14 mouse cellular contexts compared by ENCODE assay signal in genomic region chr9:69764586-69765482, GRCm38 (mm10). TPM values are rescaled to one million over a fixed set of nuclear protein-coding genes. Genes with fewer than 3 reads are reported as not detected.
DNase-seq lines count a peak whose midpoint lies in the region; ATAC-seq lines count a peak whose summit lies in the region.
"Had no signal": no experiment of that assay in that cellular context is flagged by ENCODE, and none has a peak within 500 bp of the region (broad histone marks: within the 10 kb centered on the region; RNA-seq: fewer than 3 reads in every experiment).

No protein-coding gene starts in this region.

- WGBS in hindbrain, embryonic 11.5 days: 1% methylated on average over 42 of the region's 42 CpGs
- WGBS in midbrain, embryonic 15.5 days: 2% methylated on average over 42 of the region's 42 CpGs

- ATAC-seq in hindbrain, embryonic 11.5 days (ENCODE audit: low FRiP score): no peak
- no peak for ATAC-seq in midbrain, embryonic 15.5 days (replicated peaks)

- H3K27me3 ChIP-seq in hindbrain, embryonic 11.5 days (ENCODE audit: control insufficient read depth, insufficient read depth, low read length): peaks cover 71% of the 10 kb centered on the region
- peaks cover 63% of the 10 kb centered on the region for H3K27me3 ChIP-seq in midbrain, embryonic 15.5 days (replicated peaks)

- H3K36me3 ChIP-seq in hindbrain, embryonic 11.5 days (ENCODE audit: control insufficient read depth, insufficient read depth, low read length): no peaks in the 10 kb centered on the region
- H3K36me3 ChIP-seq in midbrain, embryonic 15.5 days (replicated peaks): no peaks in the 10 kb centered on the region

- H3K27ac ChIP-seq in hindbrain, embryonic 11.5 days (ENCODE audit: low read depth, low read length): no peak overlapping the region
- H3K27ac ChIP-seq in midbrain, embryonic 15.5 days: peak overlapping the region; percentile 71

- peak; percentile 80 for DNase-seq in heart, adult 11 months
- no peak for DNase-seq in heart, postnatal 14 days
- peak; percentile 25 for DNase-seq in ES-CJ7 (ENCODE audit: low read depth, low spot score)
- peak; percentile 66 for DNase-seq in hindbrain, embryonic 11.5 days (ENCODE audit: low spot score)
- DNase-seq in cerebellum, postnatal 36 days: no peak
- DNase-seq in gastrocnemius, postnatal 36 days: no peak
- DNase-seq in spleen, adult 18-20 months: no peak
- DNase-seq: gastrocnemius, postnatal 14 days; kidney, adult 9 months; liver; lung, postnatal 4 days had no signal

- peaks cover 30% of the 10 kb centered on the region for H3K4me1 ChIP-seq in hindbrain, embryonic 11.5 days (replicated peaks; ENCODE audit: control insufficient read depth, insufficient read depth, low read length)
- peaks cover 44% of the 10 kb centered on the region for H3K4me1 ChIP-seq in midbrain, embryonic 15.5 days

- peak overlapping the region; percentile 21 for H3K4me3 ChIP-seq in hindbrain, embryonic 11.5 days (ENCODE audit: low read depth, low read length)
- H3K4me3 ChIP-seq in midbrain, embryonic 15.5 days: peak overlapping the region; percentile 22

- H3K9ac ChIP-seq in hindbrain, embryonic 11.5 days (ENCODE audit: low read depth, low read length): 0 out of 2 replicates have a peak overlapping the region, but pooled peaks have one; percentile 27
- H3K9ac ChIP-seq in midbrain, embryonic 15.5 days: no peak overlapping the region; the same call in 1 of the 2 replicates

- peak overlapping the region; percentile 56 for H3K4me2 ChIP-seq in hindbrain, embryonic 11.5 days (replicated peaks; ENCODE audit: low read depth, low read length)
- H3K4me2 ChIP-seq in midbrain, embryonic 15.5 days: peak overlapping the region; percentile 43

- intact Hi-C loops in heart, postnatal 14 days (cut with DNase I): no loop called here
- intact Hi-C loops in gastrocnemius, postnatal 36 days (cut with DNase I): no loop called here

- no peaks in the 10 kb centered on the region for H3K9me3 ChIP-seq in hindbrain, embryonic 11.5 days (ENCODE audit: control insufficient read depth, low read length)
- H3K9me3 ChIP-seq in midbrain, embryonic 15.5 days: no peaks in the 10 kb centered on the region

RNA-seq across cellular contexts. Expression of gene Foxb1, which starts 4.1 kb away (rescaled TPM):
- total RNA-seq in heart, postnatal 14 days (2021): under 1 TPM in 1 of 2 experiments, not detected in 1; 0.07 TPM
- 3.1 and 3.8 TPM in 2 replicates for polyA plus RNA-seq in hindbrain, embryonic 11.5 days (2014; fragmentation: Nextera tagmentation; extraction: Ambion mirVana)
- 15.1 and 20.7 TPM in 2 replicates for polyA plus RNA-seq in midbrain, embryonic 15.5 days (2015; fragmentation: Nextera tagmentation; extraction: Ambion mirVana)
- not detected for total RNA-seq in gastrocnemius, postnatal 36 days (2021)
- total RNA-seq: gastrocnemius, postnatal 14 days had no signal
- polyA plus RNA-seq: embryonic facial prominence, embryonic 14.5 days; stomach, embryonic 16.5 days had no signal

Comparison
In these comparisons a context has a peak if more than half of its experiments do, and no peak if none do; other contexts are left out.
1. DNase-seq: peak in heart, adult 11 months (single experiment), ES-CJ7 (single experiment) and hindbrain, embryonic 11.5 days (single experiment); none in heart, postnatal 14 days (0 of 2), cerebellum, postnatal 36 days (0 of 2), gastrocnemius, postnatal 36 days (0 of 2) and spleen, adult 18-20 months (0 of 2).